Mouse (Mus musculus) ES-E14 (cell line): ENCODE data around the gene Lfng.

Experiments used
- CHD2 ChIP-seq: IDR thresholded peaks from 2 replicates; pipeline ENCODE4 v1.6.1; 2014; ENCODE audit warnings: mild to moderate bottlenecking, low read depth, low read length, inconsistent platforms
- ZC3H11A ChIP-seq: IDR thresholded peaks from 2 replicates; pipeline ENCODE4 v1.6.1; 2012; ENCODE audit warnings: low read depth, mild to moderate bottlenecking, inconsistent platforms, low read length, borderline replicate concordance
- ZNF384 ChIP-seq: IDR thresholded peaks from 2 replicates; pipeline ENCODE4 v1.6.1; 2012; ENCODE audit warnings: low read depth, low read length, inconsistent platforms

GRCm38 (mm10) chr5:140634798-140635722 lies 27.9 kb downstream of the Lfng start:
- TF ChIP-seq CHD2 (no peak), ZNF384 (no peak), ZC3H11A (no peak)
